Mouse (Mus musculus) forebrain, embryonic 16.5 days (tissue): ENCODE measurements around the gene Fbxo42. TPM values are rescaled to one million over a fixed set of nuclear protein-coding genes. Genes with fewer than 3 reads are reported as not detected.

Experiments
- ATAC-seq: fragments of 200-750 bp; cut with Nextera tagmentation; 2 replicates; pipeline ENCODE4 v1.8.0; 2017; ENCODE audit warnings: mild to moderate bottlenecking, moderate library complexity
- H3K27ac ChIP-seq: fragments of 300-500 bp; sonication (generic); 2 replicates; pipeline ENCODE4 v1.5.1; 2014; ENCODE audit warnings: low read length, control low read depth
- H3K27me3 ChIP-seq: fragments of 300-500 bp; sonication (generic); replicated peaks from 2 replicates; pipeline ENCODE4 v1.6.1; 2014; ENCODE audit warnings: low read length; ENCODE audit not compliant: control insufficient read depth, insufficient read depth
- H3K36me3 ChIP-seq: fragments of 300-500 bp; sonication (generic); 2 replicates; pipeline ENCODE4 v1.6.1; 2014; ENCODE audit not compliant: control insufficient read depth, insufficient read depth
- H3K4me1 ChIP-seq: fragments of 300-500 bp; sonication (generic); replicated peaks from 2 replicates; pipeline ENCODE4 v1.6.1; 2014; ENCODE audit warnings: low read length; ENCODE audit not compliant: control insufficient read depth, insufficient read depth
- H3K4me2 ChIP-seq: fragments of 300-500 bp; sonication (generic); 2 replicates; pipeline ENCODE4 v1.6.1; 2014; ENCODE audit warnings: mild to moderate bottlenecking, low read length, control low read depth
- H3K4me3 ChIP-seq: fragments of 300-500 bp; sonication (generic); replicated peaks from 2 replicates; pipeline ENCODE4 v1.5.1; 2014; ENCODE audit warnings: mild to moderate bottlenecking, low read length, control low read depth
- H3K9ac ChIP-seq: fragments of 300-500 bp; sonication (generic); replicated peaks from 2 replicates; pipeline ENCODE4 v1.6.1; 2014; ENCODE audit warnings: low read depth, low read length, control low read depth
- H3K9me3 ChIP-seq: fragments of 300-500 bp; sonication (generic); 2 replicates; pipeline ENCODE4 v1.6.1; 2016; ENCODE audit warnings: low read length; ENCODE audit not compliant: control insufficient read depth
- WGBS: fragments of 180-500 bp; shearing (Covaris S2); extraction: QIAGEN DNeasy Blood & Tissue Kit; methylation state at CpG from one replicate; pipeline ENCODE4 v1.1.7; 2014; 5-methylcytosine and 5-hydroxymethylcytosine counted together
- polyA plus RNA-seq: library from polyadenylated mRNA; unstranded; fragments of >200 nt; fragmentation: Nextera tagmentation; extraction: Ambion mirVana; gene quantifications from 2 replicates; pipeline ENCODE4 v1.2.1, GENCODE M21; 2015

Fbxo42 gene
- polyA plus RNA-seq, 1 experiment from 2014 or later: 27.1 TPM

DNA sequence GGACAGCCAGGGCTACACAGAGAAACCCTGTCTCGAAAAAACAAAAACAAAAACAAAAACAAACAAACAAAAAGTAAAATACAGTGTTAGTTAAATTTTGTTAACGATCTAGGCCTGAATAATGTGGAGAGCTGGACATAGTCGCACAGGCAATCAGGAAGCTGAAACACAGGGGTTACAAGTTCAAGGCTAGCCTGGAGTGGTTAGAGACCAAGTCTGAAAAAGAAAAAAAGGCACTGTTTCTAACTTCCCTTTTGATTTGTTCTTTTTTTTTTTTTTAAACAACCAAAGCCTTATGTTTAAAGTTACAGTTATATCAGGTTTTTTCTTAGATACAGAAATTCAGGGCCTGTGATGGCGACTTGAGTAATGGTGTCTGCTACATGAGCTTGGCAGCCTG is 12.5 kb downstream of the Fbxo42 start:
- H3K9me3 ChIP-seq: peaks cover 3% of the 10 kb centered on the region
- H3K27ac ChIP-seq: no peak overlapping the region
- no peak overlapping the region for H3K4me2 ChIP-seq
- H3K4me3 ChIP-seq: no peak overlapping the region
- H3K4me1 ChIP-seq: peaks cover 2% of the 10 kb centered on the region; the same call in 1 of the 2 replicates
- no peak for ATAC-seq
- no peaks in the 10 kb centered on the region for H3K36me3 ChIP-seq
- no peak overlapping the region for H3K9ac ChIP-seq
- no peaks in the 10 kb centered on the region for H3K27me3 ChIP-seq
- 94% methylated on average over 4 of the region's 4 CpGs for WGBS

DNA sequence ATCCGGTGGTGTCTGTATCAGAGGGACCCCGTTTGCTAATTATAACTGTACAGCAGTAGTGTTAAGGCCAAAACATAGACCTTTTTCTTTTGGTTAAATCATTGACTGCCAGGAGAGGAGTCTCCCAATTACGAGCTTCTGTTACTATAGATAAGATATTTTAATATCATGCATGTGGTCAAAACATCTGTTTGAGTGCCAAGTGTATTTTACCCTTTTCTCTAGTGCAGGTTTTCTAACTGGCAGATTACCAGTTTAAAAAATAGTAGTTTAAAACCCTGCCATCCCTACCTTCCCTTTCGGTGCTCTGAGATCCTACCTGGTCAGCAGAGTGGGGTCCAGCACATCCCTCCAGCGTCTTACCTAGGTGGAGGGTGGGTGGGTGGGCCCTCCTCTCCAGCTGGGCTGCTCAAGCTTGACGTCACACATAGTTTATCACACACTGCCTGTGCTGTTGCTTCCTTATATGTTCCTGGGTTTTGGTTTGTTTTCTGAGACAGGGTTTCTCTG is 14.0 kb downstream of the Fbxo42 start:
- WGBS: 82% methylated on average over 6 of the region's 6 CpGs
- ATAC-seq: no peak
- H3K27me3 ChIP-seq: no peaks in the 10 kb centered on the region

DNA sequence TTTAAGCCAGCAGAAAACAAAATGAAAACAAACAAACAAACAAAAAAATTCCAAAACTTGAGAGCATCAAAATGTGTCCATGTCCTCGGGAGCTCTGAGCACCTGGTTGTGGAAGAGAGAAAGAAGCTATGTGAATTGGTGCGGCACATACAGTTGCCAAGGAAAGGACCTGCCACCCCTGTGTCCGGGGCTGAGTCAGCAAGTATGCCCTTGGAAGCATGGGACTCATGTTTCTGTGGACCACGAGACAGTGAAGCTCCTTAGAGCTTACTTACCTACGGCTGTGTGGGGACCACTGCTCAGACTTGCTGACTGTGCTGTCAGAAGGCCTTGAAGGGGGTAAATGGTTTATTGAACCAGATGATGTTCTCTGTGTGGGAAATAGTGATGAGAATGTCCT is 16.0 kb downstream of the Fbxo42 start:
- no peak overlapping the region for H3K27ac ChIP-seq
- H3K4me2 ChIP-seq: no peak overlapping the region
- no peak for ATAC-seq
- no peak overlapping the region for H3K9ac ChIP-seq
- H3K4me1 ChIP-seq: peaks cover 2% of the 10 kb centered on the region; the same call in 1 of the 2 replicates
- no peaks in the 10 kb centered on the region for H3K27me3 ChIP-seq
- no peak overlapping the region for H3K4me3 ChIP-seq
- 95% methylated on average over 5 of the region's 5 CpGs for WGBS
- no peaks in the 10 kb centered on the region for H3K36me3 ChIP-seq
- peaks cover 6% of the 10 kb centered on the region for H3K9me3 ChIP-seq

More for the DNA sequence above, 14.0 kb downstream of the Fbxo42 start:
- Histone ChIP-seq H3K4me2 (no peak overlapping the region), H3K27ac (no peak overlapping the region), H3K9me3 (peaks cover 6% of the 10 kb centered on the region), H3K4me1 (peaks cover 2% of the 10 kb centered on the region; the same call in 1 of the 2 replicates), H3K36me3 (no peaks in the 10 kb centered on the region), H3K9ac (no peak overlapping the region), H3K4me3 (no peak overlapping the region)

DNA sequence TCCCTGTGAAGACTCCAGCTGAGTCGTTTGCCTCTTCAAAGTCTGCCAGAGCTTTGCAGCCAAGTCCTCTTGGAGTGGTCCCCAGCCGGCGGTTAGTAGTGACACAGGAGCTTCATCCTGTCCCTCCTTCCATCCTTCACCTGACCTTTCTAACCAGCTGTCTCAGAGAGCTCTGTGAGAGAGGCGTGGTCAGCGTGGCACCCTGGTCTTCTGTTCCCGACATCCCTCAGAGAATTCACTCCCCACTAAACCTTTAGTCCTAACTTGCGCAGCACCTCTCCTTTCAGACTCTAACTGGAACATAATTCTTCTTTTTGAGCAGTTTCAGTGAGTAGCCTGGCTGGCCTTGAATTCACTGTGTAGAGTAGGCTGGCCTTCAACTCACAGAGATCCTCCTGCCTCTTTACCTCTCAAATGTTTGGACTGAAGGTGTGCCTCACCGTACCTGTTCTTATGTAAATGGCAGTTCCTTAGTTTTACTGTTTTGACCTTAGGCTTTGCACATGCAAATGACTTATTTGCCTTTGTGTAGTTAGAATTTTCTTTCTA is 18.1 kb downstream of the Fbxo42 start:
- Histone ChIP-seq H3K4me2 (no peak overlapping the region), H3K36me3 (peaks cover 2% of the 10 kb centered on the region), H3K4me1 (no peaks in the 10 kb centered on the region), H3K27ac (no peak overlapping the region), H3K9me3 (peaks cover 6% of the 10 kb centered on the region), H3K4me3 (no peak overlapping the region), H3K9ac (no peak overlapping the region), H3K27me3 (no peaks in the 10 kb centered on the region)
- 83% methylated on average over 8 of the region's 8 CpGs for WGBS
- ATAC-seq: no peak

DNA sequence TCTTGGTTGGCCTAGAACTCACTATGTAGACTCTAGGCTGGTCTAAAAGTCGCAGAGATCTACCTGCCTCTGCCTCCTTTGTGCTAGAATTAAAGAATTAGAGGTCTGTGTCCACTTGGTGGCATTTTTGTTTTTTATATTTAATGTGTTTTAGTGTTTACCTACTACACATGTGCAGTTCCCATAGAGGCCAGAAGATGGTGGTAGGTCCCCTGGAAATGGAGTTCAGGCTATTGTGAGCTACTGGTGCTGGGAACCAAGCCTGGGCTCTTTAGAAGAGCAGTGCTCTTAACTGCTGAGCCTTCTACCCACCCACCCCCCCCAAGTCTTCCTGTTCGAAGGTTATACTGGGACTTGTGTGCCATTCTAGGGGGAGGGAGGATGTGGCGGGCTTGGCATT is 19.4 kb downstream of the Fbxo42 start:
- no peak overlapping the region for H3K27ac ChIP-seq
- H3K9me3 ChIP-seq: peaks cover 6% of the 10 kb centered on the region
- H3K4me2 ChIP-seq: no peak overlapping the region
- no peak overlapping the region for H3K4me3 ChIP-seq
- no peaks in the 10 kb centered on the region for H3K27me3 ChIP-seq
- WGBS: 95% methylated on average over 3 of the region's 3 CpGs
- no peaks in the 10 kb centered on the region for H3K4me1 ChIP-seq
- peaks cover 7% of the 10 kb centered on the region for H3K36me3 ChIP-seq
- no peak for ATAC-seq
- H3K9ac ChIP-seq: no peak overlapping the region

DNA sequence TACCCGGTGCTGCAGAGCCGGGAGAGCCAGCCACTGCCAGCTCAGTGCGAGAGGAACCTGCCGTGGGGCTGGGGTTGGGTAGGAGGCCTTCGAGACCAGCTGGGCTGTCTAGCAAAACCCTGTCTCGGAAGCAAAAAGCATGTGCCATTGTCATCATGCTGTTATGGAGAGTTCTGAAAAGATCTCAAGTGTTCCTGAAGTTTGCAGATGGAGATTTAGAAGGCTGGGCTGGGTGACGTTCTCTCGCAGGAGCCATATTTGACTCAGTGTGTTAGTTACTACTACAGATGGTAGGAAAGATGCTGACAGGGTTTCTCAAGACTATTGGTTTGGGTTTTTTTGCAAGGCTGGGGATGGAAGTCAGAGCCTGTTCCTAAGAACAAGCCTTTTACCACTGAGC is 24.4 kb downstream of the Fbxo42 start:
- Histone ChIP-seq H3K9ac (no peak overlapping the region), H3K4me2 (no peak overlapping the region), H3K27ac (no peak overlapping the region), H3K4me1 (no peaks in the 10 kb centered on the region), H3K36me3 (peaks cover 7% of the 10 kb centered on the region), H3K9me3 (no peaks in the 10 kb centered on the region), H3K4me3 (no peak overlapping the region), H3K27me3 (no peaks in the 10 kb centered on the region)
- ATAC-seq: no peak
- WGBS: 86% methylated on average over 8 of the region's 8 CpGs

DNA sequence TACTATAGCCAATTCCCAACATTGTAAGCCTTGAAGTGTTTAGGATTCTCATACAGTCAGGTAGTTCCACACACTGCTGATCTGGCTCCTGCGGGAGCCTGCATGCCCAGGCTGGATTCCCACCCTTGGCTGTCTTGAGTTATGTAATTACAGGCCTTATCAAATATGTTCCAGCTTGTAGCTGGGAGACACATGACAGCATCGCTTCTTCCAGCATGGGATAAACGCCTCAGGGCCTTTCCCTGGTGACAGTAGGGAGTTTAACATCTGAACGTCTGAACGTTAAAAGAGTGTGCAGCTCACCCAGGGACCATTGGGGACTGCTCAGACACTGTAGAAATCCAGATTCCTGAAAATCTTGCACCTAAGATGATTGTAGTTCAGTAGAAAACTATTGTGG is 28.1 kb downstream of the Fbxo42 start:
- H3K27me3 ChIP-seq: no peaks in the 10 kb centered on the region
- no peaks in the 10 kb centered on the region for H3K9me3 ChIP-seq
- no peak for ATAC-seq
- H3K9ac ChIP-seq: no peak overlapping the region
- no peaks in the 10 kb centered on the region for H3K4me1 ChIP-seq
- no peak overlapping the region for H3K4me2 ChIP-seq
- 82% methylated on average over 5 of the region's 5 CpGs for WGBS
- H3K27ac ChIP-seq: no peak overlapping the region
- no peak overlapping the region for H3K4me3 ChIP-seq
- peaks cover 8% of the 10 kb centered on the region for H3K36me3 ChIP-seq

DNA sequence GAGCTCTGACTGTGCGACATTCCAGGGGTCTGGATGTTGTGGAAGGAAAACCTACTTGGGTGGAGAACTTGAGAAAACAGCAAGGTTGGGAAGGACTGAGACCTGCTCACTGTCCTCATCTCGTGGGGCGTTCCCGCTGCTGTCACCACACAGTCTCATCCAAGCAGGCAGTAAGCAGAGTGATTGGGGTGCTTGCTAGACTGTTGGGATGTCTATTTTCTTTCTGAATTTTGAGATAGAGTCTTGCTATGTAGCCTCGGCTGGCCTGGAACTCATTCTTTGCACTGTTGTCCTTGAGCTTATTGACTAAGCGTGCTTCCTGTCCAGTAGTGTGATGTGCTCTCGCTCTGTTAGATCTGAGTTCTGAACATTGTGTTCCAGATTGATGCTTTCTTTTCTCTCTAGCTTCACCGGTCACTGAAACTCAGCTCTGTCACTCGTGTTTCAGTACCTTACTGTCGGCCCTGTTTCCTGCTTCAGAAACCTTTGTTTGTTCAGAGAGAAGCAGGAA is 28.7 kb downstream of the Fbxo42 start:
- Histone ChIP-seq H3K4me2 (no peak overlapping the region), H3K9me3 (no peaks in the 10 kb centered on the region), H3K4me3 (no peak overlapping the region), H3K27ac (no peak overlapping the region), H3K4me1 (no peaks in the 10 kb centered on the region), H3K36me3 (peaks cover 2% of the 10 kb centered on the region), H3K27me3 (no peaks in the 10 kb centered on the region), H3K9ac (no peak overlapping the region)
- 89% methylated on average over 10 of the region's 10 CpGs for WGBS
- ATAC-seq: no peak

- no peak overlapping the region for H3K4me3 ChIP-seq
- no peak for ATAC-seq
- no peaks in the 10 kb centered on the region for H3K27me3 ChIP-seq
- no peak overlapping the region for H3K9ac ChIP-seq
- H3K27ac ChIP-seq: no peak overlapping the region
- no peaks in the 10 kb centered on the region for H3K4me1 ChIP-seq
- no peaks in the 10 kb centered on the region for H3K9me3 ChIP-seq
- 83% methylated on average over 4 of the region's 4 CpGs for WGBS
- H3K36me3 ChIP-seq: peaks cover 2% of the 10 kb centered on the region; the same call in 1 of the 2 replicates
- H3K4me2 ChIP-seq: no peak overlapping the region
Observed at GRCm38 (mm10) chr4:141178500-141178899, 30.8 kb downstream of the Fbxo42 start.
